Mouse (Mus musculus) fibroblast of lung, adult 2 months (primary cell): ENCODE measurements around the gene Cntn1.

Source experiments
- DNase-seq: peaks from one replicate; pipeline ENCODE4 v3.0.0-alpha.2; 2011; ENCODE audit warnings: low read depth

Gene Cntn1

DNA sequence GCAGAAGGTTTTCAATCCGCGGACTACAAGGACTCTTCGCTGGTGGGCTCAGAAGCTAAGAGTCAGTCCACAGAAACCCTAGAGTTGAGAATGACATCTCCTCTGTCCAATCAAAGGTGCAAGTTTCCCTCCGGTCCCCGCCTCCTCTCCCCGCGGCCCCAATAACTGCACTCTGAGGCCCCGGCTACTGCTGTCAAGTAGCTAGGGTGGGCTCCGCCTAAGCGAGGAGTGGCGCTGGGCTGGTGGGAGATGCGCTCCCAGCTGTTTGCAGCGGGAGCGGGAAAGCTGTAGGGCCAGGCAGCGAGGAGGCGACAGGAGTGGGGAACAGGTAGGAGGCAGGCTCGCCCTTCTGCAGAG is at the start of gene Cntn1:
Gene Cntn1 (plus strand): TSS at position 170 of the 357 bp plus-strand sequence.
- DNase-seq, result no peak

DNA sequence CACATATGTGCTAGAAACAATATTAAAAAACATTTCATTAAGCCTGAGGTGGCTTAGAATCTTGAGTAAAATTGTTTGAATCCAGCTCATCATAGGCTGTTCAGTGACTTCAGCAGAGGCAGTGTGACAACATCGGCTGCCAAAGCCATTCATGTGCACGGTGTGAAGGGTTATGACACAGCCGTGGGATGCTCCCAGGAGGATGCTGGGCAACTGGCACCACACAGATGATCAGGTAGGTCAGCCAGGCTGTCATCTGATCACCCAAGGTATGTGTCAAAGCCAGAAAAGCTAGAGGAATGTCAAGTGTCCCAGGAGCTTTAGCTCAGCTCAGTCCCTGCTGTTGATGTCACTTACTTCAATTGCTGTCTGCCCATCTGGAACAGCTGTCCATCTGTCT is 49.5 kb upstream of the Cntn1 start:
- no peak for DNase-seq

DNA sequence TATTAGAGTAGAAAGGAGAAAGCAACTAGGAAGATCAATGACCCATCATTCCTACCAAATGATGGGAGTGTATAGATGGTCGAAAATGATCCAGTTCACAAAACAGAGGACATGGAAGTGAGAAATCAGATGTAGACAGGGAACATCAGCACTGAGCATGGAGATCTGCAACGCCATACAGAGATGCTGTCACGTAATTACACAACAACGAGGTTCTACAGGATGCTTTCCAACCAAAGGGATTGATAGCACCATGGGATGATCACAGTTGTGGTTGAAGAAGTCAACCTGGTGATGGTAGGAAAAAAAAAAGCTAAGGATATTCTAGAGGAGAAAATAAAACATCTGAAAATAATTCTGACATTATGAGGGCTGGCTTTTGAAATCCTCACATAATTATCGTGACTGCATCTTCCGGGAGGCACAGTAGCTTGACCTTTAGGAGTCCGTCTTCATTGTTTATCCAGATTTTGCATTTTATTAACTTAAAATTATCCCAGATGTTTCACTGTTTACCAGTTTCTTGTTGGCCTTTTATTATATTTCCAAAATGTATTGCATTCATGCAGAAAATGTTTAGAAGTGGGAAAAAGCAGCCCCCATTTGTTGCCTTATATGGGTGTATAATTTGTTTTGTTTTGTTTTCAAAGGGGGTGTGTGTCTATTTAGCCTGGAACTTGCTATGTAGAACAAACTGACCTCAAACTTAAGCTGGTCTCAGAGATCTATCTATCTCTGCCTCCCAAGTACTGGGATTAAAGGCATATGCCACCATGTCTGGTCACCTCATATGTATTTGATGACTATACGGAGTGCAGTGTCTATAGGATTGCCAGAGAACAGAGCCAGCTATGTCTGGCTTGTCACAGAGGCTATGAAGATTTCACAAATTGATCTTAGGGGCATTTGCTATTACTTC is 38.5 kb upstream of the Cntn1 start:
- no peak for DNase-seq

DNA sequence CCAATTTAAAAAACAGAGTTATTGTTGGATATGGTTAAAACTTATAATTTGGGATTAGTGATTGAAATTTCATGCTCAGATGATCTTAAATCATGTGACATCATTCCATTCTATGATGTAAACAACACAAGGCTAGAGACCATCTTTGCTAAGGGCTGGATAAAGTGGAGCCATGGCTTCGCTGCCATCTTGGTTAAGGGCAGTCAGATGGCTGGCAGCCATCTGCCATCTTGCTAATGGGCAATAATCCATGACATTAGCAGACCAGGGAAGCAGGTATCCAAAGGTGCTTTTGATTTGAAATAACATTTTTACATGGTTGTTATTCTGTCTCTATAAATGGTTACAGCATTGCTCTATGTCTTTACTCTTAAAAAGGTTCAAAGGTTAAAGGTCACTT is 16.9 kb upstream of the Cntn1 start:
- DNase-seq, result no peak

DNA sequence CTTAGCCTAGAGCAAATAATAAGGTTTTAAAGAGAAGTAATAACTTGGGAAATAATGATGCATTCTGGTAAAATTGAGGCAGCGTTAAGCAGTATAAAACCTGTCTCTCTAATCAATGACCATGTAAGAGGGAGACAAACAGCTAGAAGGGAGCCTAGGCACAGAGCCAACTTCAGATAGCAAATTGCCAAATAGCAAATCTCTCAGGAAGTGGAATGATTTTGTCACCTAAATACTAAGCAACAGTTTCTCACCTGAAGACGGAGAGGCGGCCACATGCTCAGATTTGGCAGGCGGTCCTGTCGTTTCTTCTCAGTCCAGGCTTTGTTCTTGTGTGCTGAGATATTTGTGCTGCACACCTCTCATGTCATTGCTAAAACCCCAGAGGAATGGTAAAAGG is 8.4 kb upstream of the Cntn1 start:
- no peak for DNase-seq

DNA sequence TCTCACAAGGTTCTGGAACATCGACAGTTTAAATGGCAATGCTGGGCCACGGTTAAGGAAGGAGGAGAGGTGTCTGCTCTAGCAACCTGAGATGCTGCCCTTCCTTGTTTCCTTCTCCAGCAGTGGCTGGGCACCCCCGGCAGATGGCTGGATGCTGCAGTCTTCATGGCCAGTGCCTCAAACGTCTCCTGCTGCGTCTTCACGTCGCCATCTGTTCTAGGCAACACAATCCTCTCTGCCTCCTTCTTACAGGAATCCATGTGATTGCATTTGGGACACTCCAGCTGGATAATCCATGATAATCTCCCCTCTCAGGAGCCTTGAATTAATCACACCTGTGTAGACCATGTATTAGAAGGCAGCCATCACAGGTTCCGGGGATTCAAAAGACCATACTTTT is 4.9 kb upstream of the Cntn1 start:
- no peak for DNase-seq

DNA sequence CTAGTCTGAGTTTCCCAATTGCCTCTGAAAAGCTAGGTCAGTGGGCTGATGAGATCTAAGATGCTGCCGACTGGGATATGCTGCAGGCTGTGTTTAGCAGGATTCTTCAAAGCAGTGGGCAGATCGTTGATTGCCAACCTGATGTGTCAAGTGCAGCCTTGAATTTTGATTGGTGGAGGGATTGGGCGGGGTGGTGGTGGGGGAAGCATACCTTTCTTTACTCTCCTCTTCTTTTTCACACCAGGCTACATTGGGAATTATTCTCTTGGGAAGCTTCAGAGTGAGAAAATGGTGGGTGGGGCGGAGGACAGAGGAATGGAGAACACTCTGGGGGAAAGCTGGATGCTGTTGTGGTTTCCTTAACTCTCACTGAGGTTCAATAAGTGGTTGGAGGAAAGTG is 2.9 kb upstream of the Cntn1 start:
- no peak for DNase-seq

DNA sequence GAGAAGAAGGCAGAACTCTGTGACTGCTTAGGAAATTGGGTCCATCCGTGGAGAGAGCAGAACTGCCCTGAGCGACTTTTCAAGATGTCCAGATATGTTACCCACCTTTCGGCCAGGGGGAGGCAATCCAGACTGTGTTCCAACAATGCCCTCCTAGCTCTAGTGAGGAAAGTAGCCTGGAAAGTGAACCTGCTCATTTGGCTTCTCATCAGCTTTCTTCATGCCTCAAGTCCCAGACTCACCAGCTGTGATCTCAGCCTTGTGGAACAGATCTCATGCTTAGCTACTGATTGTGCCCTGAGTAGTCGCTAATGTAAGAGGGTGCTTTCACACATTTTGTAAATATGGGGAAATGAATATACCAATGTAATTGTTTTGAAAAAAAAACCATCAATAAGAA is 2.4 kb upstream of the Cntn1 start:
- DNase-seq, result no peak

DNA sequence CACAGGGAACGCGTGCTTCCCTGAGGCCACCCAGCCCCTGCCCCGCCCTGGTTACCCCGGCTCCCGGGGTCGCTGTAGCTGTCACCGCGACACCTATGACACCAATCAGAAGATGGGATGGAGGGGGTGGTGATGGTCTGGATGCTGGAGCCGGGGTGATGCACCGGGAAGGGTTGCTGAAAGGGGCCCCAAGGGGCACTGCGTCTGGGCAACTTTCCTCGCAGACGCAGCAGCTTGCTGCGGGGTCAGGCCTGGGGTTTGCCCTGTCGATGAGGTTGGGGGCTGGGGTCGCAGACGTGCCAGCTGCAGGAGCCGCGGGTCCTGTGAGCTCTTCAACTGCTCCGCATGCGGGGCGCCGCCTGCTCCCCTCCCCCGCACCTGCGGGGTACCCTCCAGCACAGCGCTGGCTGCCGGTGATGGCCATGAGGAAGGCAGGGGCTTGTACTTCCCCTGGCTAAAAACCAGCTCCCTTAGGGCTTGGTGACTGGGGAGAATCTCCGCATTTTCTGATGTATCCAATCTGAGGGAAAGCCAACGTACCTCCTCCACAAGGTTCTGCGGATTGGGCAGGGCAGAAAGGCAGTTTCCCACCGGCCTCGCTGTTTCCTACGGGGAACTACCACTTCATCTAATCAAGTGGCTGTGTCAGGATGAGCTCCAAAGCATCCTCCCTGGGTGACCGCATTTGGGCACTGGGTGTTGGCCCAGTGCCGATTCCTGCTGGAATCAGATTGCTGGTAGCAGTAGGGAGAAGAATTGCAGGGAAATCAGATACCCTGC is 578 bp downstream of the Cntn1 start:
- no peak for DNase-seq

DNA sequence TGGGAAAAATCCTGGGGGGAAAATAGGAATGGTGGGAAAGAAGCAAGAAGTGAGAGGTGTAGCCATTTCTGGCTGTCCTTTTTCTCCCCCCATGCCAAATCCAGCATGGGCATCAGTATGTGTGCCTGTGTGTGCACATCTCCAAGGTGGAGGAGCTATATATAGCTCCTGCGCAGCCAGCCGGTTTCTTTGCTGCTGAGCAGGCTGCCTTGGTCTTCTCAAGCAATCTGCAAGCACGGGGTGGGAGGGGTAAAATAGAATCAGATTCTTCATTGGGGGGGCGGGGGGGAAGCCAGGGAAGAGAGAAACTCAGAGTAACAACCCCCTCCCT is 1.1 kb downstream of the Cntn1 start:
- no peak for DNase-seq

DNA sequence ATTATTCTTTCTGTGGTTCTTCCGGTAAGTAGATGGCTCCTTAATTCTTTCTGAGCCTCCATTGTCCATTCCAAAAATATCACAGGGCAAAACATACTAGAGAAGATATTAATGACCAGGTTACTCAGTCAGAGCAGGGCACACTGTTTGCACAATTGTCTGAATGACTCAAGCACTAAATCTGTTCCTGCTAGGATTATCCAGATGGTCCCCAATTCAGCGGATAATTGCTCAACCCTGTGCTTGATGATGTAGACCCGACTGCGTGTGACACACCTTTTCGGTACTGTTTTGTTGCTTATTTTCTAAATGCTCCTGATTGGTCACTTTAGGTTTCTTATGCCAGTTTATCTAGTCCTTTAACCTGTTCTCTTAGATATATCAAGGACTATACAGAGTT is 6.6 kb downstream of the Cntn1 start:
- DNase-seq, result no peak

DNA sequence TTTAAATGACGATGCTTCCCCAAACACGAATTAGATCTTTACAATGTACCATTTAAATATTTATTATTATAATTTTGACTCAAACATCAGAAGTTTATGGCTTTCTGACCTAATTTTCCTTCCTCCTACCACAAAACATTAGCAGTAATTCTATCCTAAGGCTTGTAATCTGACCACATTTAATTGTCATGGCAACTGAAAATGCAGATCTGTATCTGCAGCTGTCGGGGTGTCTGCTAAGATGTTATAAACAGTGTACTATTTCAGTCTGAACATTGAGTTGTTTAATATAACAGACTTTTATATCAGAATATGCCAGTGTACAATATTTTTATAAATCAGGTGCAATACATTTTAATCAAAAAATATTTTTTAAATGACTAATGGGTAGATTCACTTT is 10.0 kb downstream of the Cntn1 start:
- DNase-seq, result no peak

DNA sequence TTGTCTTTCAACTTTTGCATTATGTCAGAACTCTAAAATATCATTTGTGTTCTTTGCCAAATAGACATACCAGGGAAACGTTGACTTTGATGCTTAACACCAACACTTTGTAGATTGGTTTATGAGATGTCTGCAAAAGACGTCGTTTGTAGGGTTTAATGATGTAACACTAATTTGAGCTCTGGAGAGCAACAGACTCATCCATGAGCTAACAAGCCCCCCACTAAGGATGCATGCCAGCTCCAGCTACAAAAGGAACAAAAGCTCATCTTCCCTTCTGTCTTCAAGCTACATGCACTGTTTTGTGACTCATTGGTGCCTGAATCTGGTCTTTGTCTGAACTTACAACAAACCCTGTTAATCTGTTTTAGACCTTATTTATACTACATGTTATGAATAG is 28.5 kb downstream of the Cntn1 start:
- no peak for DNase-seq

DNA sequence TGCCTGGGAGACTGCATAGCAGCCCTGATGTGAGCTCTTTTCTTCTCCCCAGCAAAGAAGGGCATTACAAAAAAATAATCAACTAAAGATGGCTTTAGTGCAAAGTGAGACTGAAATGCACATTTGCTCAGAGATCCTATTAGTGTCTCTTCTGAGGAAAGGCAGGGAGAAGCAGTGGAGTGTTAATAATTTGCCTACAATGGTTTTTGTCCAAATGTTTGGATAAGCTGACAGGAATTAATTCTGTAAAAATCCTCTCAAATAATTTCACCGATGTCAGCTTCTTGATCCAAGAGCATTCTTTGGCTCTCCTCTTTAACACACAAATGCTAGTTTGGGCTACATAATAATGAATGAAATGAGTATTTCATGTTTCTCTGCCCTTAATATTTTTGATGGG is 34.9 kb downstream of the Cntn1 start:
- no peak for DNase-seq

DNA sequence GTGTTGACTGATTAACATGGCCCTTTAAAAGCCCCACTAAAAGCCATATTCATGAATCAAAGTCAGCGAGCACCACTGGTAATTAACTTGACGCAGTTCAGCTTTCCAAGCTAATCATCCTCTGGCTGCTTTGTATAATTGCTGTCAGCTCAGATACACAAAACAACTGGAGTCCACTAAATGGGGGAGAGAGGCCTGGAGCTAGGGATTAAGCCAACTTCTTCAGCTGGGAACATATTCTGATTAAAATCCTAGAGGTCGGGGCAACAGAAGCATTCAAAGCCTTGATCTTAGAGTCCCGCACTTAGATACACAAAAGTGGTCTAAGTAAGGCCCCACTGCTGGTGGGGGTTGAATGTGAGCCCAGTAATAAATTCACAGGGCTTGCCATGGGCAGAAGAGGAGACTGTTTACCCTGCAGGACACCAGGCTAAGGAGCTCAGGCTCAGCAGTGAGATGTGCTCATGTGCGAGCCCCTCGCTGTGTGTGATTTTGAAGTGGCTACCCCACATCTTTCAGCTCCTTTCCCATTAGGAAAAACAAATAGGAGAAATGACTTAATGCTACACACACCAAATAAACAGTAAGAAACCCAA is 36.8 kb downstream of the Cntn1 start:
- no peak for DNase-seq

DNA sequence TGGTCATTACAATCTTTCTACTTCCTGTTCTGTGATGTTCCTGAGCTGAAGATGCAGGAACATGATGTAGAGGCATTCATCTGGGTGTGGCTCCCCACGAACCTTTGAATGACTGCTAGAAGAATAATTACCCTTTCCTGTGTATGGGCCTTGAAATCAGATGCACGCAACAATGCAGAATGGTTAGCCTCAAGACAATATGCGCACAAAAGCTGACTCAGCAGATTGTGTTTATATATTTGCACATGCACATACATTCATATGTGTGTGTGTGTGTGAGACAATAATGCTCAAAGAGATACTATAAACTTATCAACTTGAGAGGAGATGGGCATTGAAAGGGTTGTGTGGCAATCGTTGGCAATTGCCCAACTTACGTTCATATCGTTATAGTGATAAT is 39.8 kb downstream of the Cntn1 start:
- DNase-seq, result no peak

DNA sequence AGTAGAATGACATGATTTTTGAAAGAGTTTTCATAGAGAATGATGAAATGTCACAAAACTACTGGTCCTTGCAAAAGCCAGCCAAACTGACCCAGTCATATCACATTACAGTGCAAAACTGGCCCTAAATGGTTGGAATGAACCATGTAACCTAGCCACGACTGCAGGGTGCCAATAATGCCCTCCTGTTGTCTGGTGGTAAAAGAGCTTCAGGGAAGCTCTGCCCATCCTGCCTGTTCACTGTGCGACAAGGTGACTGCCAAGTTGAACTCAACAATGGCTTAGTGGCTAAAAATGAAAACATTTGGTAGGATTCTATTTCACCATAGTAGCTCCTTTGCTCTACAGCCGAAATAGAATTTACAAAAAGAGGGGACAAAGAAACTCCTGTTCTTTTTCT is 41.1 kb downstream of the Cntn1 start:
- no peak for DNase-seq

DNA sequence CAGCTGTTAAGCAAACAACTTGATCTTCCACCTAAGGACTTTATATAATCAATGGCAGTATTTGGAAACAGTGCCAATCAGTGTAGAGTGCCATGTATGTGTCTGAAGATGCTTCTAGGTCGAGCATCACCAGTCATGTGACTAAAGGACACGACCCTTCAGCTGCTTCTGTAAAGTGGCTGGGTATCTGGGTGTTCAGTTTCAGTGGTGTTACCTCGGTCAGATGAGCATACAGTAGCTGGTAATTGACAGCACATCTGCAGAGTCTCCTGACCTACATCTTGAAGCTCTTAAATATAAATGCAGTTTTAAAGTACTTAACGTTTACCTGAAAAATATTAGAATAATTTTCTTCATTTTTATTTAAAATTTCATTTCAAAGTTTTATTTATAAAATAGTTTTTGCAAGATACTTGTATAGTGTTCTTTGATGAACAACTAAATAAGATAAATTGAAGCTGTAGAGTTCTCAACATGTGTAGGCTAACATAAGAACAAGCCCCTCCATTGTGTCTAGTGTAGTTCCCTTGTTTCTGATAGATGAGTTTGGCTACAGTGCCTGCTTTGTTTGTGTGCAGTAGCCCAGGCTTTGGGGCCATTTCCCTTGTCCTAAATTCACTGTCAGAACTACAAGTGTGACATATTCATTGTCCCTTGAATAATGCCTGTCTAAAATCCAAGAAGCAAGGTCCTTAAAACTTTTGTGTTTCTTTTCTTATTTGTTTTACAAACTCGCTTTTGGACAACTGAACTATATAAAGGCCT is 48.6 kb downstream of the Cntn1 start:
- DNase-seq, result no peak

DNA sequence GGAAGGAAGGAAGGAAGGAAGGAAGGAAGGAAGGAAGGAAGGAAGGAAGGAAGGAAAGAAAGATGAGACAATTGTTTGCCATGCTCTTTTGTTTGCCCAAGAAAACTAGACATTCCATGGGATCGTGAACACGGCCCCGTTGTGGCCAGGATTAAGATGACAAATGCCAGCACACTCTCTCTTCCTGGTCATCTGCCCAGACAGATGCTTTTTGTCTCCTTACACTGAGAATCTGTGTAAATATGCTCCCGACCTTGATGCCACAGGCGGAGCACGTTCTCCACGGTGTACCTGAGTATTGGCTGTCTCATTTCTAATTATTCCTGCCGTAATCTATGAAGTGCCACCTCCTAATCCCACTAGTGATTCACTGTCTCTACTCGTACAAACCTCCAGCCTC is 51.0 kb downstream of the Cntn1 start:
- DNase-seq, result no peak

DNA sequence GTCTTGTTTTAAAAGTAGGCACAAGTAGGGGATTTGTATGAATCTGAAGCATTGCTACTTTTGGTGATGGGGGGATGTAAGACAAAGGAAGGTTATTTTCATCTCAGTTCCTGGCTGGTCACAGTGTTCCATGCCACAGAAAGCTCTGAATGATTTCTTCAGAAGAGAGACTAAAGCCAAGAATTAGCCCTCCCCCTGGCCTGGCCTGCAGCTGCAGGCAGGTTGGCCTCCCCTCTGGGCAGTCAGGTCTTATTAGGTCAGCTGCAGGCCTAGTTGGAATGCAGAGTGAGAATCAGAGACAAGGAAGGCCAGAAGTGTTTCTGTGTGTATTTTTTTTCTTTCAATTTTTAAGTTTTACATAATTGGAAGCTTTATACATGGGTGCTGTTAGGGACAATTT is 61.5 kb downstream of the Cntn1 start:
- DNase-seq, result peak; percentile 49

DNA sequence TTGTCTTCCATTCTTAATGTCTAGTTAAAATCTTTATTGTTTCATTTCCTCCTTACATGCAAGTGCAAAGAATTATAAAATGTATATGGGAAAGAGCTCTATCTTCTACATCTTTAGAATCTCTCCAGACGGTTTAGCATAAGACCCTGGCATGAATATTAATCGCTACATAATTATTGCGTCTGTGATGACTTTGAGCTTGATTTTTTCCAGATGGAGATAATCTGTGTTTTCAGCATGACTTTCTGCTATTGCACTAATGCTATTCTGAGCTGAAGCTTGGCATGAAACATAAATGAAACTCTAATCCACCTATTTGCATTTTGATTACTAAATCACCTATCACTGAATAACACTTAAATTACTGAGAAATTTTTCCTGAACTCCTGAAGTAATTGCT is 82.0 kb downstream of the Cntn1 start:
- no peak for DNase-seq

DNA sequence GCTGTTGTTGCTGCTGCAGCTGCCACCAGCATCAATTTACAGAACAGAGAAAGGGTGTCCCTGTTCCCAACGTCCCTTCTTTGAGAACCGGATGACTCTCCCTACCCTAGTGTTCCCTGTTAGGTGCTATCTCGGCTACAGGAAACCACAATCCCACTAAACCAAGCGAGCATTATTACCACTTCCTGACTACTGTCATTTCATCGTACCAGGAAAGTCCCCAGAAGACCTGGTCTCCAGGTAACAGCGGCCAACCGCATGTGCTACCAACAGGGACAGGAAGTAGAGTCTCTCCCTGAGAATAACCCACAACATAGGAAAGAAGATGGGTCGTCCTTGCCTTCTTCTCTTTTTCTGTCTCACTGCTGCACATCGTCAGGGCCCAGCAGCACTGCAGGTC is 83.3 kb downstream of the Cntn1 start:
- no peak for DNase-seq

DNA sequence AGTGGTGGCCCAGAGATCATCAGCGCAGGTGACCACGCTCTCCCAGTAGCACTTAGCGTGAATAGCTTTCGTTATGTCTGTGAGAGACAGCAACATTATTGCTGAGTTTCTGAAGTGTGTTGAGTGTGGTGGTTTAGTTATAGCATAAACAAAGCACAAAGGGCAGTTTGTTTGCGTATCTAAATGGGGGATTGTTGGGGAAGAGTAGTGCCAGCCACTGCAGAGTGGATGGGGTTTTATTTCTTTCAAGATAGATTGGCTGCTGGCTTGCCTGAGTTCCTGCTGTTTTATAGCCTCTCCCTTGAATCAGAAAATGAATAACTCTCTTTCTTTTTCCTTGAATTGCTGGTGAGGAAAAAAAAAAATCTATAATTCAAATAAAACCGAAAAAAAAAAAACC is 86.1 kb downstream of the Cntn1 start:
- no peak for DNase-seq
